Mouse (Mus musculus) yolk sac, embryonic 10.5 days (tissue): ENCODE data around the gene Erbb3.
"Not testable (repeated sequence)": the region's sequence is repeated elsewhere in the genome, so short reads cannot be mapped to it uniquely, and the experiment has no call there.

Source experiments
- DNase-seq: peaks from one replicate; pipeline ENCODE4 v3.0.0-alpha.2; 2017; ENCODE audit warnings: low spot score

Gene Erbb3

GRCm38 (mm10) chr10:128589464-128590192, at the start of gene Erbb3:
Gene Erbb3, minus strand, starts transcription at chr10:128589652.
- peak; percentile 84 for DNase-seq

GRCm38 (mm10) chr10:128637011-128637410, 47.6 kb upstream of the Erbb3 start:
- DNase-seq = no peak

- no peak for DNase-seq
Observed at GRCm38 (mm10) chr10:128636561-128636960, 47.1 kb upstream of the Erbb3 start.

- DNase-seq = no peak
Observed at GRCm38 (mm10) chr10:128635697-128636096, 46.2 kb upstream of the Erbb3 start.

- DNase-seq = peak; percentile 79
Observed at GRCm38 (mm10) chr10:128631571-128631970, 42.1 kb upstream of the Erbb3 start.

- not testable (repeated sequence) for DNase-seq
Observed at GRCm38 (mm10) chr10:128630306-128630705, 40.9 kb upstream of the Erbb3 start.

- no peak for DNase-seq
Observed at GRCm38 (mm10) chr10:128629746-128630145, 40.3 kb upstream of the Erbb3 start.

- DNase-seq = no peak
Observed at GRCm38 (mm10) chr10:128627398-128628317, 38.2 kb upstream of the Erbb3 start.

GRCm38 (mm10) chr10:128626311-128627310, 37.2 kb upstream of the Erbb3 start, which contains the start of gene Rps26:
Gene Rps26, minus strand, starts transcription at chr10:128626747.
- DNase-seq = peak; percentile 95

GRCm38 (mm10) chr10:128625287-128625894, 35.9 kb upstream of the Erbb3 start:
- DNase-seq = no peak

- not testable (repeated sequence) for DNase-seq
Observed at GRCm38 (mm10) chr10:128623106-128623613, 33.7 kb upstream of the Erbb3 start.

- DNase-seq = no peak
Observed at GRCm38 (mm10) chr10:128622702-128623101, 33.2 kb upstream of the Erbb3 start.

GRCm38 (mm10) chr10:128621986-128622520, 32.6 kb upstream of the Erbb3 start:
- DNase-seq = no peak

- DNase-seq = no peak
Observed at GRCm38 (mm10) chr10:128620241-128620640, 30.8 kb upstream of the Erbb3 start.

GRCm38 (mm10) chr10:128619148-128619547, 29.7 kb upstream of the Erbb3 start:
- DNase-seq = not testable (repeated sequence)

- no peak for DNase-seq
Observed at GRCm38 (mm10) chr10:128618570-128618969, 29.1 kb upstream of the Erbb3 start.

- not testable (repeated sequence) for DNase-seq
Observed at GRCm38 (mm10) chr10:128615798-128616448, 26.5 kb upstream of the Erbb3 start.

- DNase-seq = no peak
Observed at GRCm38 (mm10) chr10:128614934-128615333, 25.5 kb upstream of the Erbb3 start.

- not testable (repeated sequence) for DNase-seq
Observed at GRCm38 (mm10) chr10:128613820-128614219, 24.4 kb upstream of the Erbb3 start.

GRCm38 (mm10) chr10:128613154-128613440, 23.6 kb upstream of the Erbb3 start:
- DNase-seq = no peak
